Mouse (Mus musculus) embryonic facial prominence, embryonic 15.5 days (tissue): ENCODE data around the gene Ltk. TPM values are rescaled to one million over a fixed set of nuclear protein-coding genes. Genes with fewer than 3 reads are reported as not detected.
A peak's percentile ranks its signal among the peaks of the same experiment; 100 is the strongest.

Source experiments
- ATAC-seq: fragments of 200-750 bp; cut with Nextera tagmentation; 2 replicates; pipeline ENCODE4 v1.8.0; 2017; ENCODE audit warnings: low read depth, moderate TSS enrichment; ENCODE audit not compliant: insufficient number of reproducible peaks, low FRiP score, low TSS enrichment
- H3K27ac ChIP-seq: fragments of 300-500 bp; sonication (generic); replicated peaks from 2 replicates; pipeline ENCODE4 v1.5.1; 2015; ENCODE audit warnings: mild to moderate bottlenecking, inconsistent platforms
- H3K27me3 ChIP-seq: fragments of 300-500 bp; sonication (generic); 2 replicates; pipeline ENCODE4 v1.6.1; 2015; ENCODE audit warnings: inconsistent platforms
- H3K36me3 ChIP-seq: fragments of 300-500 bp; sonication (generic); 2 replicates; pipeline ENCODE4 v1.6.1; 2015; ENCODE audit warnings: mild to moderate bottlenecking, inconsistent platforms
- H3K4me1 ChIP-seq: fragments of 300-500 bp; sonication (generic); 2 replicates; pipeline ENCODE4 v1.6.1; 2015; ENCODE audit warnings: inconsistent platforms
- H3K4me2 ChIP-seq: fragments of 300-500 bp; sonication (generic); replicated peaks from 2 replicates; pipeline ENCODE4 v1.6.1; 2015; ENCODE audit warnings: mild to moderate bottlenecking, inconsistent platforms
- H3K4me3 ChIP-seq: fragments of 300-500 bp; sonication (generic); replicated peaks from 2 replicates; pipeline ENCODE4 v1.5.1; 2015; ENCODE audit warnings: mild to moderate bottlenecking, inconsistent platforms
- H3K9ac ChIP-seq: fragments of 300-500 bp; sonication (generic); 2 replicates; pipeline ENCODE4 v1.6.1; 2015; ENCODE audit warnings: inconsistent platforms
- H3K9me3 ChIP-seq: fragments of 300-500 bp; sonication (generic); replicated peaks from 2 replicates; pipeline ENCODE4 v1.6.1; 2016; ENCODE audit warnings: inconsistent platforms
- WGBS: fragments of 180-500 bp; shearing (Covaris S2); methylation state at CpG from one replicate; pipeline ENCODE4 v1.1.7; 2015; 5-methylcytosine and 5-hydroxymethylcytosine counted together
- polyA plus RNA-seq: library from polyadenylated mRNA; unstranded; fragments of >200 nt; fragmentation: Nextera tagmentation; extraction: Ambion mirVana; gene quantifications from 2 replicates; pipeline ENCODE4 v1.2.1, GENCODE M21; 2015

The Ltk gene
- polyA plus RNA-seq, 1 experiment from 2014 or later, result 0.49 TPM

DNA sequence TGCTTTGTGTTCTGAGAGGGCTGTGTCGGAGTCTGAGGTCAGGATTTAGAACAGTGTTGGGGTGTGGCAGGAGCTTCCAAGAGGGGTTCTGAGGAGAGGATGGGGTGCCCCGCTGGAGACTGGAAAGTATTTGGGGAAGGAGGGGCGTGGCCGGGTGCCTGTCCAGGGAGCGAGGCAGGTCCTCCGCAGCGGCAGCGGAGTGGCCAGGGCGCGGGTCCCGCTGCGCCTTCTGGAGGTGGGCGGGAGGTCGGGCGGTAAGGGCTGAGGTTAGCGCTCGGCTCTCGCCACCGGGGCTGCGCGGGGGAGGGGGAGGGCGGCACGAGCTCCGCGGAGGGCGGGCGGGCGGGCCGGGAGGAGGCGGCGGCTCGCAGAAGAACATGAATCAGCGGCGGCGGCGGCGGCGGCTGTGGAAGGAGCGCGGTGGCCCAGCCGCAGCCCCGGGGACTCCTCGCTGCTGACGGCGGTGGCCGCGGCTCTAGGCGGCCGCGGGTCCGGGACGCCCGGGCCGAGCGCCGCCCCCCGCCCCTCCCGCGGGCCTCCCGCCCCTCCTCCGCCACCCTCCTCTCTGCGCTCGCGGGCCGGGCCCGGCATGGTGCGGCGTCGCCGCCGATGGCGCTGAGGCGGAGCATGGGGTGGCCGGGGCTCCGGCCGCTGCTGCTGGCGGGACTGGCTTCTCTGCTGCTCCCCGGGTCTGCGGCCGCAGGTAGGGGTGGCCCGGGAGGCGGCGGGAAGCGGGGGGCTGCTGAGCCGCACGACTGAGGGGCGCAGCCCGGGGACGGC, 39.1 kb upstream of the Ltk start:
- WGBS, result under 1% methylated on average over 64 of the region's 89 CpGs
- ATAC-seq, result peak; percentile 73

DNA sequence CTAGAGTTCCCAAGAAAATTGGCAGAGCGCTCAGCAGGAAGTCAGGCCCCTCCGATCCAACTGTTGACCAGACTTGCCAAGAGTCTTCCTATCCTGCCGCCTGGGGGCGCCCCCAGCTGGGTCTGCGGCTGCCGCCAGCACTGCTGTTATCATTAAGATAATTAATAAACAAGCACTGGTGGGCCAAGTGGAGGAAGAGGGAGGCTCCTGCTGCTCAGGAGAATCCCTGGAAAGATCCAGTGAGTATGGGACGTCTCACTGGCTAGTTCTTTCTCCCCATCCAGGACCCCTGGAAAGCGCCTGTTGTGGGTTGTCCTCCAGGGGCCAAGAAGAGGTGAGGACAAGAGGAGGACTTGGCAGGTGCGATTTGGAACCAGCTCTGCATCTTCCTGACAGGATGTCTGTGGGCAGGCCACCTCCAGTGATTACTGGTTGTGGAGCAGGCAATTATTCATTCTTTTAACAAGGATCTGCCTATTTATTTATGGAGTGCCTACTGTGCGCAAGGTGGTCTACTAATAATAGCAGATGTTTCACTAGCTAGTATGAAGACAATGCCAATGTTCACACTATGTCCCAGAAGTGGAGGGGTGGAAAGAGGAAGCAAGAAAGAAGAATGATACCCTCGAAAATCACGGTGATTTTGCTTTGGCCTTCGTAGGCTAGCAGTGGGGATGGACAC, 38.2 kb upstream of the Ltk start:
- Histone ChIP-seq H3K27me3 (peaks cover 18% of the 10 kb centered on the region), H3K36me3 (no peaks in the 10 kb centered on the region), H3K9me3 (no peaks in the 10 kb centered on the region), H3K4me3 (peak overlapping the region; percentile 75; the same call in 1 of the 2 replicates), H3K9ac (no peak overlapping the region), H3K4me2 (peak overlapping the region; percentile 92; the same call in 1 of the 2 replicates), H3K4me1 (peaks cover 36% of the 10 kb centered on the region), H3K27ac (no peak overlapping the region)
- ATAC-seq, result no peak
- 12% methylated on average over 13 of the region's 13 CpGs for WGBS

More for the DNA sequence above, 39.1 kb upstream of the Ltk start:
- Histone ChIP-seq H3K4me2 (peak overlapping the region; percentile 92), H3K9me3 (no peaks in the 10 kb centered on the region), H3K27ac (peak overlapping the region; percentile 61), H3K4me1 (peaks cover 45% of the 10 kb centered on the region), H3K9ac (peak overlapping the region; percentile 74), H3K27me3 (peaks cover 18% of the 10 kb centered on the region), H3K36me3 (peaks cover 5% of the 10 kb centered on the region), H3K4me3 (peak overlapping the region; percentile 75)

DNA sequence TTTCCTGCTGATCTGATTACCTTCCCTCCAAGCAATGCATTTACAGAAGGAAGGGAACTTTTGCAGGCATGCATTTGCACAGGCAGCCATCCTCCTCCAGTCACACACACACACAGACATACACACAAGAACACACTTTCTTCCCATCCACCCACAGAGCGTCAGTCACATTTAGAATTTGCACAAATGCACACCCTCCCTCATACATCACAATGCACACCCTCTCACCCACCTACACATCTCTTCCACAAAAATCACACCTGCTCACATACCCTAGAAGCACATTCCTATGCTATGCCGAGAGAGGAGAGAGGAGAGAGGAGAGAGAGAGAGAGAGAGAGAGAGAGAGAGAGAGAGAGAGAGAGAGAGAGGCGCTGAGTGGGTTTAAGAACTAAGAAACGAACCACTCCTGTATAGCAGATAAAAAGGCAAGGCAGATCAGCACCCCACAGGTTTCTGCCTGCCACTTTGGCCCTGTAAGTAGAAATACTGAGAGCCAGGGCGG, 37.1 kb upstream of the Ltk start, which contains the start of gene Tyro3:
Gene Tyro3, plus strand, starts transcription at position 455 of the 505 bp plus-strand sequence.
- Histone ChIP-seq H3K9me3 (no peaks in the 10 kb centered on the region), H3K27ac (no peak within 1 kb of the TSS), H3K4me1 (peaks cover 27% of the 10 kb centered on the region), H3K36me3 (no peaks in the 10 kb centered on the region), H3K4me3 (0 out of 2 replicates have a peak within 1 kb of the TSS, but pooled peaks have one; percentile 75), H3K27me3 (peaks cover 18% of the 10 kb centered on the region), H3K4me2 (peak within 1 kb of the TSS; percentile 92; the same call in 1 of the 2 replicates), H3K9ac (no peak within 1 kb of the TSS)
- 56% methylated on average over 5 of the region's 5 CpGs for WGBS
- no peak for ATAC-seq

DNA sequence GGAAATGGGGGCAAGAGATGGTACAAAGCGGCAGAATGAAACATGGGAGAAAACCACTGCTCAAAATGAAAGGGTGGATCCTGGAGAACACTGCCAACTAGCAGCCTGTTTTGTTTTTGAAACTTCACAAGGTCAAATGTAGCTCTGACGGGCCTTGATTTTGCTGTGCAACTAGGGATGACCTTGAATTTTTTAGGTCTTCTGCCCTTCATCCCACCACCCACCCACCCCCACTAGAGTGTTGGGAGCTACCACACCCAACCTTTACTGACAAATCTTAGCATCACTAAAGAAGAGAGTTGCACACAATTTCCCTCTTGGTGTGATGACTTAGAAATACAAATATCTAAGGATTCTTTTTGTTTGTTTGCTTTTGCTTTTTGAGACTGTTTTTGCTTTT, 29.8 kb upstream of the Ltk start:
- WGBS, result 75% methylated on average over 2 of the region's 2 CpGs
- no peak overlapping the region for H3K4me3 ChIP-seq
- H3K27ac ChIP-seq, result no peak overlapping the region
- ATAC-seq, result no peak
- no peaks in the 10 kb centered on the region for H3K9me3 ChIP-seq
- peaks cover 6% of the 10 kb centered on the region; the same call in 1 of the 2 replicates for H3K4me1 ChIP-seq
- no peak overlapping the region for H3K9ac ChIP-seq
- no peaks in the 10 kb centered on the region for H3K27me3 ChIP-seq
- 0 out of 2 replicates have a peak, but pooled peaks cover 5% of the 10 kb centered on the region for H3K36me3 ChIP-seq
- no peak overlapping the region for H3K4me2 ChIP-seq

DNA sequence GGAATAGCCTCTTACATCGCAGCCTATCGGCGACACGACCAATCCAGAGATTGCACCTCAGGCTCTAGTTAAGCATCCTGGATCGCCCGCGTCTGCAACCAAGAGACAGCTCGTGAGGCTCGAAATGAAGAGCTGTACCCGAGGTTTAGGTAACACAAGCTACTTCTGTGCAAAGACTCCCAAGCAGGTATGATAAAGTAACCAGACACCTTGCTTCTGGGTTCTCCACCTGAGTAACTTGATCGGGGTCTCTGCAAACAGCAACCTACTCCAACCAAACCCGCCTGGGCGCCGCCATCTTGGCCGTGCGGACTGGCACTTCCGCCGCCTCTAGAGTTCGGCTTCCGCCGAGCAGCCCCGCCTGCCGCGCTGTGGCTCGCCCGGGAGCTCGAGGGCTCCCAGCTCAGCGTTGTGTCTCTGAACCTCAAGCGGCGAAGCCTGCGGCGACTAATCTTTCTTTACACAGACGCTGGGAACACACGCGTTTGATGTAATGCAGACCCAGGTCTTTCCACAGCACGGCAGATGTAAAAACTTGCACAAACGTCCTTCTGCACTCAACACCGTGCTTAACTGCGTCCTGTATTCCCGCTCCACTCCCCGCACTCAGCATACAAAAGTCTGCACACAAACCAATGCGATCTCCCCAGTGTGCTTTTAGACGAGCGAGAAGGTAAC, 27.1 kb upstream of the Ltk start, which contains the start of gene Rpap1:
Gene Rpap1, minus strand, starts transcription at position 332 of the 678 bp plus-strand sequence.
- under 1% methylated on average over 44 of the region's 44 CpGs for WGBS
- peak; percentile 92 for ATAC-seq

DNA sequence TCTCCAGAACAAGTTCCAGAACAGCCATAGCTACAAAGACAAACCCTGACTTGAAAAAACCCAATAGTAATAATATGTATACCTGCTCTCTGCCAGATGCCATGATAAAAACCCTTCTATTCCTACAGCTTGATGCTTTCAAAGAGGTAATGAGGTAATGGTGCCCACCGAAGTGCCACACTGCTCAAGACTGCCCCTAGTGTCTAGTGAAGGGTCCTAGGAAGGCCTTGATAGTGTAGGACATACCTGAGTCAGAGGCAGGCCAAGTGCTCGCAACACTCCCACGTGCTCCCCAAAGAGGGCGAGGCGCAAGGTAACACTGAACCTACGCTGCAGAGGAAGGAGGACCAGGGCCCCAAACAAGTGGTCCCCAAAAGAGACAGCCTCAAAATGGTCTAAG, 7.0 kb upstream of the Ltk start:
- 91% methylated on average over 6 of the region's 6 CpGs for WGBS
- Histone ChIP-seq H3K9ac (no peak overlapping the region), H3K4me1 (no peaks in the 10 kb centered on the region), H3K27me3 (0 out of 2 replicates have a peak, but pooled peaks cover 2% of the 10 kb centered on the region), H3K4me3 (no peak overlapping the region), H3K27ac (no peak overlapping the region), H3K36me3 (peaks cover 73% of the 10 kb centered on the region), H3K9me3 (no peaks in the 10 kb centered on the region), H3K4me2 (no peak overlapping the region)
- no peak for ATAC-seq

More for the DNA sequence above, 27.1 kb upstream of the Ltk start, which contains the start of gene Rpap1:
- Histone ChIP-seq H3K4me1 (peaks cover 6% of the 10 kb centered on the region; the same call in 1 of the 2 replicates), H3K9me3 (no peaks in the 10 kb centered on the region), H3K9ac (peak within 1 kb of the TSS; percentile 57), H3K4me2 (peak within 1 kb of the TSS; percentile 64), H3K27ac (peak within 1 kb of the TSS; percentile 79), H3K4me3 (peak within 1 kb of the TSS; percentile 68), H3K27me3 (no peaks in the 10 kb centered on the region), H3K36me3 (peaks cover 16% of the 10 kb centered on the region)

DNA sequence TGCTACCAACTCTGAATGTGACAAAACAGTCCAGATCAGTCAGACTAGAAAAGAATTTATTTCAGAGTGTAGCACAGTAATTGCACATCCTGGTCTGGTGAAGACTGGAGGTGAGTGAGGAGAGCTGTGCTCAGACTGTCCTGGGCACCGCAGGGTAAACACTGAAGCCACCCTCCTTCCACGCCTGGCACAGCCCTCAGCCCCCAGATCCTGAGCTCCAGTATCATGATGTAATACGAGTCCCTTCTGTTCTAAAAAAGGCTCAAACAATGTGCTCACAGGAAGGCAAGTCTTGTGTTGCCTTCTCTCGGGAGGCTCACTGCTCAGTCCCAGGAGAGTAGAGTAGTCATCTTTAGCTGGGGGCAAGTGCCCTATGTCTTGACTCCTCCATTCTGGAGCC, 3.7 kb upstream of the Ltk start:
- H3K27me3 ChIP-seq, result peaks cover 26% of the 10 kb centered on the region
- no peak overlapping the region for H3K9ac ChIP-seq
- 0 out of 2 replicates have a peak, but pooled peaks cover 3% of the 10 kb centered on the region for H3K4me1 ChIP-seq
- no peak overlapping the region for H3K4me2 ChIP-seq
- ATAC-seq, result peak; percentile 57; the same call in 1 of the 2 replicates
- no peak overlapping the region for H3K4me3 ChIP-seq
- no peak overlapping the region for H3K27ac ChIP-seq
- peaks cover 41% of the 10 kb centered on the region for H3K36me3 ChIP-seq
- H3K9me3 ChIP-seq, result no peaks in the 10 kb centered on the region
- 58% methylated on average over 4 of the region's 4 CpGs for WGBS

DNA sequence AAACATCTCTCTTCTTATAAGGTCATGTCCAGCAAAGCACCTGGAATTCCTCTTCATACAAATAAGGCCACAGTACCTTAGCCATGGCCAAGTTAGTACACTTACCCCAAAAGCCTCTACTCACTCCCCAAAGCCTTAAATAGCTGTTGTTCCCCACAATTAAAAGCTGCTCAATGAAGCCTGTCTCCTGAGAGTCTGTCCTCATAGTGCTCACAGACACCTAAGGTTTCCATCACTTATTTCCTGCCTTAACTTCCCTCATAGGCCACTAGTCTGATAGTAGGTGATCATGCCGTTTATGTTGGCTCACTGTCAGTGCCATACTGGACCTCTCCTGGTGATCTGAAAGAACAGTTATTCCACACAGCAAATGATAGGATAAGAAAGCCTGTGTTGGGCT, 2.0 kb upstream of the Ltk start:
- H3K27me3 ChIP-seq, result peaks cover 42% of the 10 kb centered on the region
- 74% methylated on average over 1 of the region's 1 CpGs for WGBS
- peaks cover 29% of the 10 kb centered on the region for H3K36me3 ChIP-seq
- no peak for ATAC-seq
- H3K9me3 ChIP-seq, result no peaks in the 10 kb centered on the region
- H3K4me2 ChIP-seq, result no peak overlapping the region
- H3K27ac ChIP-seq, result no peak overlapping the region
- H3K9ac ChIP-seq, result no peak overlapping the region
- no peak overlapping the region for H3K4me3 ChIP-seq
- H3K4me1 ChIP-seq, result peaks cover 19% of the 10 kb centered on the region

DNA sequence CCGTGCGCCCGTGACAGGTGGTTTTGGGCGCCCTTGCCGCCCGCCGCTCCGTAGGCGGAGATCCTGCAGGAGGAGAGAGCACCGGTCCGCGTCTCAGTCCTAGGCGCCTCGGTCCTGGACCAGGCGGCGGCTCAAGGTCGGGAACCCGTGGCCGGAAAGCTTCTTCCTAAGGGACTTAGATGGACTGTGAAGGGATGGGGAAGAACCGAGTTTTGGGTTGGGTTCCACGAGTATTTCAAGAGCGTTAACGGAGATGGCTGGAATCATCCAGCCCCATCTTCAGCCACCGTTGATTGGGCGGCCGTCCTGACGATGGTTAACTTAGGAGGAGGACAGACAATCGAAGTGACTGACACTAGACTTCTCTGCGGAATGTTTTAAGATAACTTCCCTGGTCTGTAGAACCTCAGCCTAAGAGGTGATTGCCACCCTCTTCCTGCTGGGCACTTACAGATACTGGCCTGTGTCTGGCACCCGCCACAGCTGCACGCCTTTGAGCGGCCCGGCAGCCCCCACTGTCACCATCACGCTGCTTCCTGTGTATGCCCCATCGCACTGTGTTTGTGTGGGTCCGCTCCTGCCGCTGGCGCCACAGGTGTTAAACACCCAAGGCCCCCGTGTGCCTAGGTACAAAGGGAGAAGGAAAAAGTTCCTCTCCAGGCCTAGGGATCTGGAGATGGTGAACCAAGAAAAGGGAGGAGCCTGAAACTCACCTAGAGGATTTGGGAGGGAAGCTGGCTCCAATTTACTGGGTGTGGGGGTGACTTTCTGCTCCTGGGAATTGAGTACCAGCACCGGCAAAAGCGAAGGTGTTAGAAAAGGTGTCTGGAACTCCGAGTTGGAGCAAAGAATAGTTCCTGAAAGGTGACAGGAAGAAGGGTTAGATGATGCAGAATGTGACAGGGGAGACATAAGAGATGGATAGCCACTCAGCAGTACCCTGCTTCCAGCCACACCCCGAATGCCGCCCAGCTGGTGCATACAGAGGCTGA, 1.1 kb downstream of the Ltk start:
- no peak overlapping the region for H3K9ac ChIP-seq
- no peak for ATAC-seq
- peaks cover 19% of the 10 kb centered on the region for H3K4me1 ChIP-seq
- H3K4me2 ChIP-seq, result peak overlapping the region; percentile 100
- H3K36me3 ChIP-seq, result peaks cover 9% of the 10 kb centered on the region
- no peak overlapping the region for H3K27ac ChIP-seq
- H3K9me3 ChIP-seq, result no peaks in the 10 kb centered on the region
- peaks cover 70% of the 10 kb centered on the region for H3K27me3 ChIP-seq
- WGBS, result 5% methylated on average over 43 of the region's 44 CpGs
- H3K4me3 ChIP-seq, result peak overlapping the region; percentile 57
